Mouse (Mus musculus): Measurements from ENCODE around the gene Nek7. TPM values are rescaled to one million over a fixed set of nuclear protein-coding genes. Genes with fewer than 3 reads are reported as not detected.

Gene Nek7
- total RNA-seq (2017), result 69.0 to 84.0 TPM (median 79.0 TPM) in 3 replicates

- no peak for ATAC-seq (replicated peaks; ENCODE audit: insufficient number of reproducible peaks, low FRiP score, low TSS enrichment, poor library complexity, severe bottlenecking)
Measured at GRCm38 (mm10) chr1:138619996-138620461, at the start of gene Nek7. Gene Nek7, minus strand, starts transcription at chr1:138620141.

GRCm38 (mm10) chr1:138662342-138662741, 42.4 kb upstream of the Nek7 start:
- ATAC-seq (replicated peaks; ENCODE audit: insufficient number of reproducible peaks, low FRiP score, low TSS enrichment, poor library complexity, severe bottlenecking), result no peak

- ATAC-seq (replicated peaks; ENCODE audit: insufficient number of reproducible peaks, low FRiP score, low TSS enrichment, poor library complexity, severe bottlenecking), result no peak
Measured at GRCm38 (mm10) chr1:138654212-138654611, 34.3 kb upstream of the Nek7 start.

GRCm38 (mm10) chr1:138644991-138645390, 25.1 kb upstream of the Nek7 start:
- no peak for ATAC-seq (replicated peaks; ENCODE audit: insufficient number of reproducible peaks, low FRiP score, low TSS enrichment, poor library complexity, severe bottlenecking)

- ATAC-seq (replicated peaks; ENCODE audit: insufficient number of reproducible peaks, low FRiP score, low TSS enrichment, poor library complexity, severe bottlenecking), result no peak
Measured at GRCm38 (mm10) chr1:138643306-138643830, 23.4 kb upstream of the Nek7 start.

GRCm38 (mm10) chr1:138640934-138641461, 21.1 kb upstream of the Nek7 start:
- no peak for ATAC-seq (replicated peaks; ENCODE audit: insufficient number of reproducible peaks, low FRiP score, low TSS enrichment, poor library complexity, severe bottlenecking)

- no peak for ATAC-seq (replicated peaks; ENCODE audit: insufficient number of reproducible peaks, low FRiP score, low TSS enrichment, poor library complexity, severe bottlenecking)
Measured at GRCm38 (mm10) chr1:138637850-138638249, 17.9 kb upstream of the Nek7 start.

GRCm38 (mm10) chr1:138634561-138634960, 14.6 kb upstream of the Nek7 start:
- ATAC-seq (replicated peaks; ENCODE audit: insufficient number of reproducible peaks, low FRiP score, low TSS enrichment, poor library complexity, severe bottlenecking), result no peak

GRCm38 (mm10) chr1:138628919-138629318, 9.0 kb upstream of the Nek7 start:
- no peak for ATAC-seq (replicated peaks; ENCODE audit: insufficient number of reproducible peaks, low FRiP score, low TSS enrichment, poor library complexity, severe bottlenecking)

- ATAC-seq (replicated peaks; ENCODE audit: insufficient number of reproducible peaks, low FRiP score, low TSS enrichment, poor library complexity, severe bottlenecking), result no peak
Measured at GRCm38 (mm10) chr1:138628486-138628885, 8.5 kb upstream of the Nek7 start.

GRCm38 (mm10) chr1:138627804-138628203, 7.9 kb upstream of the Nek7 start:
- no peak for ATAC-seq (replicated peaks; ENCODE audit: insufficient number of reproducible peaks, low FRiP score, low TSS enrichment, poor library complexity, severe bottlenecking)

- no peak for ATAC-seq (replicated peaks; ENCODE audit: insufficient number of reproducible peaks, low FRiP score, low TSS enrichment, poor library complexity, severe bottlenecking)
Measured at GRCm38 (mm10) chr1:138626288-138626687, 6.3 kb upstream of the Nek7 start.

GRCm38 (mm10) chr1:138623870-138624269, 3.9 kb upstream of the Nek7 start:
- ATAC-seq (replicated peaks; ENCODE audit: insufficient number of reproducible peaks, low FRiP score, low TSS enrichment, poor library complexity, severe bottlenecking), result no peak

- ATAC-seq (replicated peaks; ENCODE audit: insufficient number of reproducible peaks, low FRiP score, low TSS enrichment, poor library complexity, severe bottlenecking), result no peak
Measured at GRCm38 (mm10) chr1:138622831-138623230, 2.9 kb upstream of the Nek7 start.

GRCm38 (mm10) chr1:138622431-138622830, 2.5 kb upstream of the Nek7 start:
- ATAC-seq (replicated peaks; ENCODE audit: insufficient number of reproducible peaks, low FRiP score, low TSS enrichment, poor library complexity, severe bottlenecking), result no peak

GRCm38 (mm10) chr1:138619114-138619971, 598 bp downstream of the Nek7 start:
- ATAC-seq (replicated peaks; ENCODE audit: insufficient number of reproducible peaks, low FRiP score, low TSS enrichment, poor library complexity, severe bottlenecking), result peak; percentile 91

- peak; percentile 89 for ATAC-seq (replicated peaks; ENCODE audit: insufficient number of reproducible peaks, low FRiP score, low TSS enrichment, poor library complexity, severe bottlenecking)
Measured at GRCm38 (mm10) chr1:138618012-138618354, 2.0 kb downstream of the Nek7 start.

GRCm38 (mm10) chr1:138617279-138618011, 2.5 kb downstream of the Nek7 start:
- ATAC-seq (replicated peaks; ENCODE audit: insufficient number of reproducible peaks, low FRiP score, low TSS enrichment, poor library complexity, severe bottlenecking), result no peak

- no peak for ATAC-seq (replicated peaks; ENCODE audit: insufficient number of reproducible peaks, low FRiP score, low TSS enrichment, poor library complexity, severe bottlenecking)
Measured at GRCm38 (mm10) chr1:138615388-138615787, 4.6 kb downstream of the Nek7 start.

Data from monocyte, adult 5-6 weeks (primary cell).